Comparison of ENCODE assay signal across 11 mouse cellular contexts in genomic region chr2:13129859-13130258, GRCm38 (mm10).
DNase-seq lines count a peak whose midpoint lies in the region; ATAC-seq and TF ChIP-seq lines count a peak whose summit lies in the region.
"Had no signal": no experiment of that assay in that cellular context is flagged by ENCODE, and none has a peak within 500 bp of the region (broad histone marks: within the 10 kb centered on the region; RNA-seq: fewer than 3 reads in every experiment).

No protein-coding gene starts in this region.

- H3K4me2 ChIP-seq in forebrain, embryonic 11.5 days (ENCODE audit: low read depth, low read length, severe bottlenecking), result no peak overlapping the region
- no peak overlapping the region for H3K4me2 ChIP-seq in forebrain, embryonic 12.5 days
- peak overlapping the region; percentile 49 for H3K4me2 ChIP-seq in hindbrain, postnatal 0 days (ENCODE audit: low read depth, low read length)
- H3K4me2 ChIP-seq in neural tube, embryonic 13.5 days, result peak overlapping the region; percentile 50
- H3K4me2 ChIP-seq: heart, embryonic 13.5 days; limb, embryonic 13.5 days had no signal

- WGBS in forebrain, embryonic 11.5 days, result 55% methylated on average over 10 of the region's 10 CpGs
- WGBS in forebrain, embryonic 10.5 days, result 71% methylated on average over 10 of the region's 10 CpGs
- 58% methylated on average over 10 of the region's 10 CpGs for WGBS in forebrain, embryonic 12.5 days
- WGBS in hindbrain, postnatal 0 days, result 12% methylated on average over 10 of the region's 10 CpGs
- 17% methylated on average over 10 of the region's 10 CpGs for WGBS in neural tube, embryonic 13.5 days

- no peak overlapping the region for H3K27ac ChIP-seq in forebrain, embryonic 11.5 days (ENCODE audit: low read depth, low read length)
- no peak overlapping the region for H3K27ac ChIP-seq in forebrain, embryonic 10.5 days
- H3K27ac ChIP-seq in forebrain, embryonic 12.5 days, result no peak overlapping the region
- no peak overlapping the region for H3K27ac ChIP-seq in hindbrain, postnatal 0 days
- 0 out of 2 replicates have a peak overlapping the region, but pooled peaks have one; percentile 14 for H3K27ac ChIP-seq in neural tube, embryonic 13.5 days (replicated peaks)
- H3K27ac ChIP-seq: heart, embryonic 13.5 days; limb, embryonic 13.5 days had no signal

- intact Hi-C loops in heart, postnatal 25 days (cut with DNase I), result no loop called here

- ATAC-seq in forebrain, embryonic 11.5 days (replicated peaks; ENCODE audit: low FRiP score), result peak; percentile 18; the same call in 1 of the 2 replicates
- ATAC-seq in forebrain, embryonic 12.5 days (ENCODE audit: low FRiP score), result peak; percentile 57
- ATAC-seq in hindbrain, postnatal 0 days, result peak; percentile 80
- ATAC-seq in neural tube, embryonic 13.5 days (ENCODE audit: low read depth), result peak; percentile 81

- H3K4me3 ChIP-seq in forebrain, embryonic 11.5 days (ENCODE audit: low read depth, low read length), result no peak overlapping the region
- no peak overlapping the region for H3K4me3 ChIP-seq in forebrain, embryonic 10.5 days
- H3K4me3 ChIP-seq in forebrain, embryonic 12.5 days (replicated peaks), result no peak overlapping the region
- peak overlapping the region; percentile 16; the same call in 1 of the 2 replicates for H3K4me3 ChIP-seq in hindbrain, postnatal 0 days (ENCODE audit: low read length)
- H3K4me3 ChIP-seq in neural tube, embryonic 13.5 days, result peak overlapping the region; percentile 15
- H3K4me3 ChIP-seq: heart, embryonic 13.5 days; limb, embryonic 13.5 days had no signal

- DNase-seq in forebrain, embryonic 11.5 days (ENCODE audit: low spot score), result no peak
- DNase-seq in forebrain, embryonic 10.5 days (ENCODE audit: extremely low spot score, low spot score), result no peak
- DNase-seq in hindbrain, postnatal 0 days (ENCODE audit: low spot score), result peak; percentile 24
- no peak for DNase-seq in right cerebral cortex, adult 2 months (ENCODE audit: low spot score in 2 of 2)
- DNase-seq in left cerebral cortex, adult 11 months (ENCODE audit: low spot score), result no peak
- no peak for DNase-seq in heart, postnatal 25 days (ENCODE audit: low spot score)
- DNase-seq: kidney, adult 11 months had no signal

- no peak overlapping the region for H3K9ac ChIP-seq in forebrain, embryonic 11.5 days (ENCODE audit: low read length)
- H3K9ac ChIP-seq in forebrain, embryonic 12.5 days, result no peak overlapping the region
- no peak overlapping the region for H3K9ac ChIP-seq in hindbrain, postnatal 0 days (replicated peaks; ENCODE audit: low read length)
- peak overlapping the region; percentile 49; the same call in 1 of the 2 replicates for H3K9ac ChIP-seq in neural tube, embryonic 13.5 days
- H3K9ac ChIP-seq: heart, embryonic 13.5 days; limb, embryonic 13.5 days had no signal

- no peaks in the 10 kb centered on the region for H3K9me3 ChIP-seq in forebrain, embryonic 11.5 days (ENCODE audit: control insufficient read depth, low read length)
- H3K9me3 ChIP-seq in forebrain, embryonic 10.5 days, result no peaks in the 10 kb centered on the region
- no peaks in the 10 kb centered on the region for H3K9me3 ChIP-seq in forebrain, embryonic 12.5 days
- no peaks in the 10 kb centered on the region for H3K9me3 ChIP-seq in hindbrain, postnatal 0 days (ENCODE audit: low read length)
- H3K9me3 ChIP-seq in neural tube, embryonic 13.5 days, result no peaks in the 10 kb centered on the region
- H3K9me3 ChIP-seq: heart, embryonic 13.5 days; limb, embryonic 13.5 days had no signal

- H3K27me3 ChIP-seq in forebrain, embryonic 11.5 days (ENCODE audit: control insufficient read depth, insufficient read depth, low read length), result no peaks in the 10 kb centered on the region
- no peaks in the 10 kb centered on the region for H3K27me3 ChIP-seq in forebrain, embryonic 10.5 days (ENCODE audit: poor library complexity, severe bottlenecking)
- H3K27me3 ChIP-seq in forebrain, embryonic 12.5 days, result no peaks in the 10 kb centered on the region
- no peaks in the 10 kb centered on the region for H3K27me3 ChIP-seq in hindbrain, postnatal 0 days (ENCODE audit: insufficient read depth, low read length)
- no peaks in the 10 kb centered on the region for H3K27me3 ChIP-seq in neural tube, embryonic 13.5 days
- H3K27me3 ChIP-seq: heart, embryonic 13.5 days; limb, embryonic 13.5 days had no signal

- TF ChIP-seq CTCF in hindbrain, postnatal 0 days (IDR thresholded peaks at IDR 0.05; ENCODE audit: low read depth), result no peak

- H3K4me1 ChIP-seq in forebrain, embryonic 11.5 days (replicated peaks; ENCODE audit: control insufficient read depth, insufficient read depth, low read length), result no peaks in the 10 kb centered on the region
- peaks cover 10% of the 10 kb centered on the region for H3K4me1 ChIP-seq in forebrain, embryonic 10.5 days
- peaks cover 14% of the 10 kb centered on the region for H3K4me1 ChIP-seq in forebrain, embryonic 12.5 days
- H3K4me1 ChIP-seq in hindbrain, postnatal 0 days (ENCODE audit: insufficient read depth, low read length), result no peaks in the 10 kb centered on the region
- H3K4me1 ChIP-seq in neural tube, embryonic 13.5 days (replicated peaks), result peaks cover 18% of the 10 kb centered on the region
- H3K4me1 ChIP-seq: heart, embryonic 13.5 days had no signal

- no peaks in the 10 kb centered on the region for H3K36me3 ChIP-seq in forebrain, embryonic 11.5 days (ENCODE audit: control insufficient read depth, insufficient read depth, low read length)
- H3K36me3 ChIP-seq in forebrain, embryonic 10.5 days (replicated peaks), result no peaks in the 10 kb centered on the region
- H3K36me3 ChIP-seq in forebrain, embryonic 12.5 days (replicated peaks), result no peaks in the 10 kb centered on the region
- H3K36me3 ChIP-seq in hindbrain, postnatal 0 days (ENCODE audit: insufficient read depth, low read length), result no peaks in the 10 kb centered on the region
- no peaks in the 10 kb centered on the region for H3K36me3 ChIP-seq in neural tube, embryonic 13.5 days
- H3K36me3 ChIP-seq: heart, embryonic 13.5 days; limb, embryonic 13.5 days had no signal

Comparison
In these comparisons a context has a peak if more than half of its experiments do, and no peak if none do; other contexts are left out.
1. ATAC-seq: peak in every context shown above with its lines; median percentile 81 in neural tube, embryonic 13.5 days; 80 in hindbrain, postnatal 0 days; 57 in forebrain, embryonic 12.5 days; 18 in forebrain, embryonic 11.5 days.
2. H3K4me2 ChIP-seq: peak in hindbrain, postnatal 0 days (single experiment) and neural tube, embryonic 13.5 days (single experiment); none in forebrain, embryonic 11.5 days (single experiment) and forebrain, embryonic 12.5 days (single experiment).
3. H3K4me3 ChIP-seq: peak in hindbrain, postnatal 0 days (single experiment) and neural tube, embryonic 13.5 days (single experiment); none in forebrain, embryonic 11.5 days (single experiment), forebrain, embryonic 10.5 days (single experiment) and forebrain, embryonic 12.5 days (single experiment).